Mouse (Mus musculus) cerebellum, adult 18-20 months (tissue): ENCODE measurements at regions not wholly inside any gene's neighbourhood (a gene's known extent, or its start where the extent isn't known, plus 50 kb on each side); places are given as distances from the start of the nearest gene placed in this dataset.

Experiments used
- DNase-seq, 2 experiments: peaks; one replicate each; pipeline ENCODE4 v3.0.0; 2021

DNA sequence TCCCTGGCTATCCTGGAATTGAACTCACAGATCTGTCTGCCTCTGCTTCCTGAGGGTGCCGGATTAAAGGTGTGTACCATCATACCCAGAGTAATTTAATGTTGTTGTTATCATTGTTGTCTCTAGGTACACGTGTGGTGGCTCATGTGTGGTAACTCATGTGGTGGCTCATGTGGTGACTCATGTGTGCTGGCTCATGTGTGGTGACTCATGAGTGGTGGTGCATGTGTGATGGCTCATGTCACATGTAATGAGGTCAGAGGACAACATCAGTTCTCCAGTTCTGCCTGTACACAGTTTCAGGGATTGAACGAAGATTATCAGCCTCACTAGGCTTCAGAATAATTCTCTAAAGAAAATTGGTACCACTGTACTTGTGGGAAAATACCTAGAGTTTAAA, 80.2 kb downstream of the Zfp36l2 start:
- no peak for DNase-seq

DNA sequence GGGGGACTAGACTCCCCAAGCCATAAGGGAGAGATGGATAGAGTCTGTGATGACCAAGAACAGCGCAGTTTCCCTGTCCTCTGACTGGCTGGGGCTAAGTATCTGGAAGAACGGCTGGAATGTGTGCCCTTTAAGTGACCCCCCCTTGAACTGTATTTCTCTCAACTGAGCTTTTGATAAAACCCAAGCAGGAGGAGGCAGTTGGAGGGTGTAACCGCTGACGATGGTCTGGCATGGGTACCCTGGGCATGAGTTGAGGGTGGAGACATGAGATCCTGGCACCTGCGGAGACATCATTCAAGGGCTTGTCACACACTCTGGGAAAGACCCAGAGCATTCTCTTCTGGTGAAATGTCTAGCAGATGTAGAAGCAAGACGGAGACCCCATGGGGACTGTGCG, 83.5 kb downstream of the Zfp36l2 start:
- no peak for DNase-seq

DNA sequence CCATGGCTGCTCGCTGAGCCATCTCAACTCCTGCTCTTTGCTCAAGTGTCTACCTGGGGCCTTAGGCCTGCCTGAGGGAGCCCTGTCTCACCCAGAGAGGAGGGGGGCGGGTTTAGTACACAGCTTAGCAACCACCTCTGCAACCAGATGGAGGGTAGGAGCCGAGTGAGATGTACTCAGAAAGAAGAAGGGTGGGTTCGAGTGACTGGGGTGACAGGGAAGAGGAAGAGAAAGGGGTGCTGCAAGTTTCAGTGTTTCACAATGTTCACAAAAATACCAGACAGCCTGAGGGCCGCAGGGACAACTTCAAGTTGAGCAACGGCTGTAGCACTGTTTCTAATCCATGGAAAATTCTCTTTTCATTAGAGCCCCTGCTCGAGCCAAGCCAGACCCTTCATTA, 84.4 kb downstream of the Zfp36l2 start:
- no peak for DNase-seq

DNA sequence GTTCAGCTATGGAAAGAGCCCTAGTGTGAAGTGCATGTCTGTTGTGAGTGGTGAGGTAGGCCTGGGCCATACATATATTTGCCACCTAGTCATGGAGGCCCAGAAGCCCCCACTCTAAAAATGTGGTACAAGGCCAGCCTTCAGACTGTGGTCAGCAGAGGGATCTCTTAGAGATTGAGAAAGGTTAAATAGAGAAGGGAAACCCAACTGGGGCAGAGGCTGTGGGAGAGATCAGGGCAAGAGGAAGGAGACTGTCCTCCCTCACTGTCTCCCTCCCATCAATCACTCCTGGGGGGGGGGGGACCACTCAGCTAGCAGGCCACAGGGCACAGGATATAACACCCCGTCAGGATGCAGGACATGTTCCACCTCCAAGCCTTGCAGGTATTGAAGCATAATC, 86.1 kb downstream of the Zfp36l2 start:
- no peak for DNase-seq

DNA sequence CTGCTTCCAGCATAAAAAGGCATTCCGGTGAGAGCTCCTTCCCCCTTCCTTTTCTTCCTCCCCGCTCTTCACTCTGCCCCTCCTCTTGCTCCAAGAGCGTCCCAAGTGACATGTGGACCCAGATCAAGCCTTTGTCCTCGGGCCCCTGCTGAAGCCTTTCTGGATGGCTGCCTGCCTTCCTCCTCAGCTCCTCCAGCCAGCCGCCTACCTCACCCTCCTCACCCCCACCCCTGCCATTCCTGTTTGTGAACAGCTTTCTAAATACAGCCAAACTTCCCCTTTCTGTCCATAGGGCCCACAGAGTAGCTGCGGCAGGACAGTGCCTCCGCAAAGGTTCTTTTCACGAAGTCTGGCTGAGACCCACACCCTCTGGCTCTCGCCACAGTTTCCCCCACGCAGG, 87.2 kb downstream of the Zfp36l2 start:
- no peak for DNase-seq

DNA sequence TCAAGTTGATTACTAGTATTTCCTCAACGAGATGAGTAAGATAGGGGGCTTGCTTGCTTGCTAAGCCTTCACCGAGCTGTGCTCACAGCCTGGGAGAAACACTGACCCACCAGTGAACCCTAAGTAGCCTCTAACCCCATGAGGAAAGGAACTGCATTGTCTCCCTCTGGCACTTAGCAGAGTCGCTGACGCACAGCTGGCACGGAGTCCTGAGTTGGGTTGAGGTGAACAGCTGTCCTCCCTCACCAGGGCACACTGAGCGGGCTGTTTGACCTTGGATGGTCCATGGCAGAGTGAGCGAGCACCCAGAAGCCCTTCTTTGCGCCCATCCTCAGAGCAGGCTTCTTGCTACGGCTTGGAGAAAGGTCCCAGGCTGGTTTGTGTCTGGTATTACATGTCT, 88.0 kb downstream of the Zfp36l2 start:
- no peak for DNase-seq

DNA sequence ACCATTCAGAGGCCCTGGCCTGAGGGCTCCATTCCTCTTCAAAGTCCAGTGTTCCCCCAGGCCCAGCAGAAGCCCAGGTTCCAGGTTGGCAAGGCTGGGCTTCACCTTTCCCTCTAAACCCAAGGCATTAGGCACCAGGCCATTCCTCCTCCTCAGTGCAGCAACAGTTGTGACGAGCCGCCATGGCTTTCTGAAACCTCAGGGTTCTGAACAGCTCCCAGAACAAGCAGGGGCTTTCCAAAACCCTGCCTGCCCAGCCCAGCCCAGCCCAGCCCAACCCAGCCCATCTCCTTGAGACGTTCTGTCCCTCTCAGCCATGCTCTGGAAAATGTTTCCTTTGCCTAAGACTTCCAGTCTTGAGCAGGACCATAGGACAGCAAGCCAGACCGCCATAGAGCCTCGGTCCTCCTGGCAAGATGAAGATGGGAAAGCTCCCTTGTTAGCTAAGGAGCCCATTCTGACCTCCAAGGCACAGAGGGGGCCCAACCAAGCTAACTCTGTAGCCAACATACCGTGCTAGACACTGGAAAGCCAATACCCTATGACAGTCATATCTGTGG, 89.8 kb downstream of the Zfp36l2 start:
- DNase-seq = no peak

DNA sequence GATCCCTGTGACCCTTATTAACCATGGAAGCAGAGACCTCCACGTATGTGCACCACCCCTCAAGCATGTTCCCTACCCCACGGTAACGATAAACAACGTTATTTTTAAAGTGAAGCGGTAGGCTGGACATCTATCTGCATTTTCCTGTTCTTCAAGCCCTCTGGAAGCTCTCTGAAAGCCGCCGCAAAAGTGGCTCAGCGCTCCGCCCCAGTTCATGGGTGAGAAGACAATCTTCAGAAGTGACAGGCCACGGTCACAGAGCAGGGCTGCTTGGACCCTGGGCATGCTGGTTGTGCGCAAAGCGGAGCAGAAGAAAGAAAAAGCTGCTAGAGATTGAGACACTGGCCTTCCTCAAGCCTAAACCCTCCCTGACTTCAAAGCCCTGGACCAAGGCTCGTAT, 90.5 kb downstream of the Zfp36l2 start:
- DNase-seq = no peak

DNA sequence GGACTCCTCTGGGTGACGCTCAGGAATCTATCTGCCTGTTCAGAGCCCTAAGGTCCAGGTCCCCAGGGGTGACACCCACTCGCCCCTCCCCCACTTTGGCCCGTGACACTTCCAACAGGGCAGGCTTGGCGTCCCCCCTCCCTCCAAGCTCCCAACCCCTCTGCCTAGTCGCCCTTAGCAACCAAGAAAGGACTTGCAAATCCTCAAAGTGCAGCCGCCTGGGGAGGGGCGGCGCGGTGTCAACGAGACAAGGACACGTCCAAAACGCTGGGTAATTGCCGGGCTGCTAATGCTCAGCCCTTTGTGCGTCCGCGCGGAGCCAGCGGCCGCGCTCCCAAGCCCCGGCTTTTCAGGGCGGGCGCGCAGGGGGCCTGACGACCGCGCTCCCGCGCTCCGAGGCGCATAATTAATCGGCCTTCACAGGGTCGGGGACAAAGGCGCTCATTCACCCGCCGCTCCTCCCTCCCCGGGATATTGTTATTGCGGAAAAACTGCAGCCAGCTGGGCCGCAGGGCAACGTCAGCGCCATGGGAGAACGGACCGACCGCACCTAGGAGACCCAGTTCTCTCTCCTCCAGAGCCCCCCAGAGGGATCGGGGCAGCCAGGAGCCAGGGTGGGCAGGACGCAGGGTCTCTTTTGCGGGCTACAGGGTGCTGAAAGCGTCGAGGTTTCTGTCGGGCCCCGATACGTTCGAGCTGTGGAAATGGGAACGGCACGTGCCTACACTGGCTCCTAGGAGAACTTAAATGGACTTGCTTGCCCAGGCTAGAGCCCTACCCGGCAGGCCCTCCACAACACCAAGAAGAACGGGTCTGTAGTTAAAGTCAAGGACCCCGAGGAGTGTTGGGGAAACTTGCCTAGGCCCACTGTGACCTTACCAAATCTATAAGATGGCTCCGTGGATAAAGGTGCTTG, 91.1 kb downstream of the Zfp36l2 start:
- peak; percentile 30 to 33 for DNase-seq

DNA sequence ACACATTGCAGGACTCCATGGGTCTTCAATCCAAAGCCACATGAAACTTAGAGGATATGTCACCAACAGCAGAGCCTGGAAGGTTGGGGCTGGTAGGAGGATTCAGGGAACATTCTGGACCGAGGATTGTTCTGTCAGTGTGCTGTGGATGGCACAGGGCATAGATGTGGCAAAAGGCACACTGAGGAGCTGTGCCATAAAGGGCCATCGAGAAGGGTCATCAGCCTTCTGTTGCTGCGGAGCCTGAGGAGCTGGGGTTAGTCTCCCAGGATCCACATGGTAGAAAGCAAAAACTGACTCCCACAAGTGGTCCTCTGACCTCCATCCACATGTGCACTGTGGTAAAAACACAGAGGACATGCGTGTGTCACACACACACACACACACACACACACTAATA, 91.9 kb downstream of the Zfp36l2 start:
- no peak for DNase-seq

DNA sequence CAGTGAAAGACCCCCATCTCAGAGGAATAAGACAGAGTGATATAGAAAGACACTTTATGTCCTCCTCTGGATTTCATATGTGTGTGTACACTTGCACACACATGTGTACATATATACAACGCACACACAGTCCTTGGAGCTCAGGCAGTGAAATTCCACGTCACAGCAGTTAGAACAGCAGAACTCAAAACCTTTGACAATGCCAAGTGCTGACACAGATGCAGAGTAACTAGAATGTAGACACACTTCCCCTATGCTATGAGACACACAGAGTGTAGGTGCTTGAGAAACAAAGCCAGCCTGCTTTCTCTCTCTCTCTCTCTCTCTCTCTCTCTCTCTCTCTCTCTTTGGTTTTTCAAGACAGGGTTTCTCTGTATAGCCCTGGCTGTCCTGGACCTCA, 92.7 kb downstream of the Zfp36l2 start:
- DNase-seq = no peak

DNA sequence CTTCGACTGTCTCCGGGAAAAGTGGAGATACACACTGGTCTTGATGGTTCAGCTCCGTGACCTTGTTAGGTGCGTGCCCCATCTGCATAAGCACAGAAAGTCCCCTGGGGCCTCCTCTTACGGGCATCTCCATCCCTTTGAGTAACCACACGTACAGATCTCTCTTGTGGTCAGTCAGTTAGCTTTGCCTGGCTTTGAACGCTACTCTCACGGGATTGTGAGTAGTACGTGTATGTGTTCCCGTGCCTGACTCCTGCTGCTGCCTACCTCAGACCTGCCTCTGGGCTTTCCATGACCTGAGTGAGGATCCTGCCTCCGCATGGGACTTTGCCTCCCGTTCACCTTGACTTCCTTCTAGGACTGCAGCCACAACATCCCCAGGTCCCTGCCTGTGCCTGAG, 101.4 kb downstream of the Zfp36l2 start:
- DNase-seq = no peak

DNA sequence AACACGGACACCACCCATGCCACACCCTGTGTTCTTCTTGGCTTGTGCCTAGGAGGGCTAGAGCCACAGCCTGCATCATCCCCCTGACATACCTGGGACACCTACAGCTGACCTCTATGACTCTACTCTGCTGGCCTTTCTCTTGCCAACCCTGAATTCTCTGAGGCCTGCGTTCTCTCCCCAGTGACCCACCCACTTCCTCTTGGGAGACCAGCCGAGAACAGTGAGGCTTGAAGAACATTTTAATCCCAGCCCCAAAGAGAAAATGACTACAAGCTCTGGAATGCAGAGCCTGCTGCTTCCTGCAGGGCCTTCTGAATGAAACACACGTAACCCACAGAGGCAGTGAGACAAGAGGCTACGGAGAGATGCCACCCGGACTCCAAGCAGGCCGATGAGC, 102.0 kb downstream of the Zfp36l2 start:
- DNase-seq = no peak

DNA sequence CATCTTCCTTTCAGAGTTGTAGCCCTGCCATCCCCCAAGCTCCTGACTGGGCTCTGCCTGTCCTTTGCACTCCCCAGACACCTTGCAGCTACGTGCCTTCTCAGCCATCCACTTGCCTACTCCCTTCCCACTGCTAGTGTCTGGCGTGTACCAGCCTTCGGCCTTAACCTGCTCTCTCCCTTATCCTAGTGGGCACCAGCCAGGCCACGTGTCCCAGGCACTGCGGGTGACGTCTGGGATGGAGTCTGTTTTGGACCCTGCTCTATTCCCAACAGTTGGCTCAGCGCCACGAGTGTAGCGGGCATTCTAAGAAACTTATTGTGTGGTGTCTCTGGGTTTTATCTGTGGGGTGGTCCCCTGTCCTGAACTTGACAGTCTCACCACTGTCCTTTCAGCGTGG, 102.5 kb downstream of the Zfp36l2 start:
- peak in 1 of 2 experiments; percentile 7 for DNase-seq

DNA sequence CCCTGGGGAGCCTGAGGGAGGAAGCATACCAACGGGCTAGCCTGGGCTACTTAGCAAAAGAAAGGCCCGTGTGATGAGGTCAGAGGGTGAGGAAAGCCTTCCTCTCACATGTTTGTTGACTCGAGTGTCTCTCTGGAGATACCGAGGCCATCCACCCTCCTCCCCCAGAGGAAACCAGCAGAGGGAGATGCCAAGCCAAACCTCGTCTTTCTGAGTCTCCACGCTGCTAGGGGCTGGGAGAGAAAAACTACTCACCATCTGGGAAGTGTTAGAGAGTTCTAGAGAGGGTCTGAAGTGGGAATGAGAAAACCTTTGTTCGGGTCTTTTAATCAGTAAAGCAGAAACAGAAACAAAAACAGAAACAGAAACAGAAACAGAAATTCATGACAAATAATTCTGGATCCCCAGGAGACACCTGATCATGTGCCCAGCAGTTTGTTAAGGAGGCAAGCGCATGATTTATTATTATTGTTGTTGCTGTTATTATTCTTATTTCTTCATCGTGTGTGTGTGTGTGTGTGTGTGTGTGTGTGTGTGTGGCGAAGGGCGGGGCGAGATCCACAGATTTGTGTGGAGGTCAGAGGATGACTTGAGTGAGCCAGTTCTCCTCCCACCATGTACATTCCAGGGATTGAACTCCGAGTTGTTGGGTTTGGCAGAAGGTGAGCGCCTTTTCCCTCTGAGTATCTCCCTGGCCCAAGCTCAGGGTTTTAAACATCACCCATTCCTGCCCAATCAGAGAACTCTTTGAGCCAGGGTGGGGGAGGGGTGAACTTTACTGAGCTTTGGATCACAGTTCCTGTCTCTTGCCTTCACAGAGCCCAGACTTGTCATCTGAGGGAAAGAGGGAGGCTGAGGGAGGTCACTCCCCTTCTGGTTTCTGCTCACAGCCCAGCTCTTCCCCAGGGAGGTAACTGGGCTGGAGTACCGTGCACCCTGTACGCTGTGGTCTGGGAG, 104.2 kb downstream of the Zfp36l2 start:
- no peak for DNase-seq

DNA sequence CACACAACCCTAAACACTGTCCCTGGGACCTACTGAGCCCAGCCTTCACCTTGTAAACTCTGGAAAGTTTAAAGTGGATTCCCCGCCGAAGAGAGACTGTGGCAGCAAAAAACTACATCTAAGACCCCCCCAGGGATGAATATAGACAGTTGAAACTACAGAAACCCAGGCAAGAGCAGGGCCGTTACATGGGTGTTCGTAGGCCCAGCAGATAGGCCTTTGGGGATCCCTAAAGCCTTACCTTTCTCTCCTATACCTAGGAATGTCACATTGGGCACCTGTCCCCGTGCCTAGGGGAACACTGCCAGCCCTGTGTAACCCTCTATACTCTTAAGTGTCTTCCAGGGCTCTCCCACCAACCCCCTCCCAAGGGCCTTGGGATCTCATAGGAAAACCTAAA, 105.2 kb downstream of the Zfp36l2 start:
- no peak for DNase-seq

DNA sequence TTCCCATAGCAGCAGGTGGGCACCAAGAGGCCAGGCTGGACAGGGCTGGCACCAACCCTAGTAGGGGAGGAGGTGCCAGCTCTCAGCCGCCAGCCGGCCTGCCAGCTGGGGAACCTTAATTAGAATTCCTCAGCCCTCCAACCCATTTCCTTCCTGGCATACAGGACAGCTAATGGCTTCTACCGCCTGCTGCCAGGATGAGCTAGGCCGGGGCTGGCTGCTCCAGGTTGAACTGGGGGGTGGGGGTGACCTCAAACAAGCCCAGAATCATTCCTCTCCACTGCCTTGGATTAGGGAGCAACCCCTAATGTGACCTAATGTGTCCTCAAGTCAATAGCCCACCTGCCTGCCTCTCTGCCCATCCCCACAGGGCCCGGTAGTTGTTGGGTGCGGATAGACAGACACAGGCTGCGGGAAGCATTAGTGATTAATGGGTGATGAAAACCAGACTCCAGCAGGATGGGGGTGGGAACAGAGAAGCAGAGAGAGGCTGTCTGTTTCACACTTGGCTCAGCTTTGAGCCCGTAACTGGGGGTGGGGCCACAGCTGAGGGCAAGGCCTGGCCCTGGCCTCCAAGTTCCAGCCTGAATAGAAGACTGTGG, 105.9 kb downstream of the Zfp36l2 start:
- peak; percentile 13 to 48 for DNase-seq

DNA sequence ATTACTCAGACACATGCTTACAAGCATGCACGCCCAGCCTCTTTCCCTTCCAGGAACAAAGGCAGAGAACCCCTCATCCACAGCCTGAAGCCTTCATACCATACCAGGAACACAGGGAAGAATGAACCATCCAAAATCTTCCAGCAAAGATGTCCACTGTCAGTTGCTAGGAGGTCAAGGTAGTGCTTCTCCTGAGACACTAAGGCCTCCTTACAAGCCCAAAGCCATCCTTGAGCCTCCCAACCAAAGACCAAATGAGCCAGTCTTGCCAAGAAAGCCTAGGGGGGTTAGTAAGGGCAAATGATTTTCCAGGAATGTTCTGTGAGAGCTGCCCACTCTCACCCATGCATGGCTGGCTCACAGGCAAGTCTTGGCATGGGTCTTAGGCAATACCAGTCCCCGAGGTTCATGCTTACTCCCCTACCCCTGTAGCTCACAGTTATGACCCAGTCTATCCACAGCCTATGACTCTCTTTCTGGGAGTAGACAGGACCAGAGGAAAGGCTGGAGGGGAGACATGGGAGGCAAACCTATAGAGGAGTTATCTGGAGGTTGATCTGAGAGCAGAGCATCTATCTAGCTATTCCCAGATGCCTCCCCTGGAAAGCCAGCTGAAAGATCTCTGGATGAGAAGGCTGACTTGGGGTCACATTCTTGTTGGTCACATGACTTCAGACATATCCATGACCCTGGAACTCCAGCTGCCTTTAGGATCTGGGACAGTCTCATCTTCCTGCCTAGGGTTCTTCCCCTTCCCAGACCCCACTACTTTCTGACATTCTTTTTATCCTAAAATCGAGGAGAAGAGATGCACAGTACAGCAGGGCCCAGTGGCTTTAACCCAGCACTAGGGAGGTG, 112.4 kb downstream of the Zfp36l2 start:
- no peak for DNase-seq

DNA sequence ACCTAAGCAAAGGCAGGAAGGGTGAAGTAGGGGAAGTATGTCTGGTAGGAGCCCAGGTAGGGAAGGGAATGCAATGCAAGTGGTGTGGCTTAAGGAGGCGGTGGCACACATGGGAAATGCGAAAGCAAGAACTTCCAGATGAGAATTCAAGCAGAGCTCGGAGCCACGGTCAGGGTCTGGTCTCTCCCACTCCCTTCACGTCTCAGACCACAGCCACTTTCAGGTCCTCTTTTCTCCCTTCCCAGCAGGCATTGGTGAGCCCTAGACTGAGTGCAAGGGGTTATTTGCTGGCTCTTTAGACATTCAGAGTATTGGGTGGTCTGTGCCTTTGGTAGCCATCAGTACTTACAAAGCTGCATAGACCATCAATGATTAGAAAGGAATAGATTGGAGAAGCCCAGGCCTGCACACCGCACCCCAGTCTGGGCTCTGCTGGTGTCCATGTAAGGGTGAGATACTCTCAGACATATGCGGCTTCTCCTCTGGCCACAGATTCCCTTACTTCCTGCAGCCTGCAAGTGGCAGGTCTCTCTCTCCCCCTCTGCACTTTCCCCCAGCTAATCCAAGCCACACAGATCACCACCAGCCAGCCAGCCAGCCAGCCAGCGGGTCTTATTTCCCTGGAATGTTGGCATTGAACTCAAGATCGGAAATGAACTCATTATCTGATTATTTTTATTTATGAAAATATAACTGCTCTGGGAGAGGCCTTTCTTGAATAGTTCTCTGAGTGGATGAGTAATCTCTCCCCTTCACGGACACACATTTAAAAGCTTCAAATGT, 113.6 kb downstream of the Zfp36l2 start:
- no peak for DNase-seq

DNA sequence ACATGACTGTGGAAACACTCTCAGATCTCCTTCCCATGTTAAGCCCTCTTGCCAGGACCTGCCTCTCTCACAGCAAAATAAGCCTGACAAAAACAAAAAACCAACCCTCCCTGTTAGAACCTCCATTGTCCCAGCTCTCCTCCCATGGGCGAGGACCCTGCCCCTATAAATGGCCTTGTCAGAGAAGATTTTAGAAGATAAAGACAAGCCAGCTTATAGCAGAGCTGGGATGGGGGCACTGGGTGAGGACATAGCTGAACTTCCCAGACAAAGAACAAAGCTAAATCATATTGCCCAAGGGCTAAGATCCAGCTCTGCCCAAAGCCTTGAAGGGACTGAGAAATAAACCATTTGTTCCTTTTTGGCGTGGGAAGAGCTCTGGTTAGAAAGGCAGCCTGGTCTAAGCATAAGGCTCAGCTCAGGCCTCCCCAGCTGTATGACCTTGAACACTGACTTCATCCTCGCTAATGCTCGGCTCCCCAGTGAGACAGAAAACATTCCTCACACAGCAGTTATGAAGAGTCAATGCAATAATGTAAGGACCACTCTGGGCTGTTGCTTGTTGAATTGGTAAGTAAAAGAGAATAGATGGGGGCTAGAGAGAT, 115.2 kb downstream of the Zfp36l2 start:
- no peak for DNase-seq

DNA sequence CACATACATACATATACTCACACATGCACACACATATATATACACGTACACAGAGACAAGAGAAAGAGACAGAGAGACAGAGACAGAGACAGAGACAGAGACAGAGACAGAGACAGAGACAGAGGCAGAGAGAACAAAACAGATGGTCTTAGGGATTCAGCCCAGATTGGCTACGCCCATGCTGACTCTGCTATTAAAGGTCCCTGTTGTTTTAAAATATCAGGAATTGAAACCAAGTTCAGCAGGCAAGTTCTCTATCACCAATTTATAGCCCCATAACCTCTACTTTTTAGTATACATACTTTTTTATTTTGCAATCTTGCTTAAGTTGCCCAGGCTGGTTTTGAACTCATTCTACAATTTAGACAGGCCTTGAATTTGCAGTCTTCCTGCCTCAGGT, 115.9 kb downstream of the Zfp36l2 start:
- DNase-seq = no peak
